Mouse (Mus musculus) CH12.LX (cell line): ENCODE data around the gene Nexn. TPM values are rescaled to one million over a fixed set of nuclear protein-coding genes. Genes with fewer than 3 reads are reported as not detected.

Experiments used
- DNase-seq: peaks from one replicate; pipeline ENCODE4 v3.0.0-alpha.2; 2013; ENCODE audit errors: extremely low read depth
- H3K27ac ChIP-seq: 2 replicates; pipeline ENCODE4 v1.5.1; 2012; ENCODE audit warnings: low read depth, mild to moderate bottlenecking, control low read depth, moderate library complexity; ENCODE audit not compliant: insufficient read depth
- H3K27me3 ChIP-seq: replicated peaks from 2 replicates; pipeline ENCODE3; 2012; ENCODE audit warnings: inconsistent platforms
- H3K36me3 ChIP-seq, 2 experiments: replicated peaks in 1 of 2; 2 replicates each; pipeline versions ENCODE3 to v1.6.1; 2012; ENCODE audit warnings: inconsistent platforms in 1 of 2, low read length in 1 of 2, mild to moderate bottlenecking in 1 of 2, mixed read lengths in 1 of 2, moderate library complexity in 1 of 2; ENCODE audit not compliant: control insufficient read depth in 1 of 2, insufficient read depth in 1 of 2
- H3K4me1 ChIP-seq, 2 experiments: 2 replicates each; pipeline ENCODE4 v1.6.1; 2012; ENCODE audit warnings: inconsistent platforms in 1 of 2, moderate library complexity in 1 of 2; ENCODE audit not compliant: insufficient read depth in 2 of 2, control insufficient read depth in 1 of 2
- H3K4me2 ChIP-seq: 2 replicates; pipeline ENCODE4 v1.6.1; 2012; ENCODE audit warnings: low read depth, mild to moderate bottlenecking, control low read depth; ENCODE audit not compliant: poor library complexity, insufficient read depth, severe bottlenecking
- H3K4me3 ChIP-seq, 3 experiments: fragments of 150-350 bp in 1 of 3; sonication (generic) in 1 of 3; replicated peaks in 1 of 3; 2 replicates each; pipeline versions ENCODE3 to v1.5.1; 2011 to 2012; ENCODE audit warnings: low read depth in 2 of 3, low read length in 2 of 3, mild to moderate bottlenecking in 2 of 3, moderate library complexity in 2 of 3, control low read depth in 1 of 3, improper control_type of control experiment in 1 of 3, inconsistent platforms in 1 of 3, mixed read lengths in 1 of 3; ENCODE audit not compliant: poor library complexity in 1 of 3
- H3K79me2 ChIP-seq: replicated peaks from 2 replicates; pipeline ENCODE4 v1.6.1; 2012; ENCODE audit warnings: mild to moderate bottlenecking, moderate library complexity; ENCODE audit not compliant: control insufficient read depth, poor library complexity, insufficient read depth, severe bottlenecking; ENCODE audit errors: extremely low read depth
- H3K9ac ChIP-seq: 2 replicates; pipeline ENCODE4 v1.6.1; 2012; ENCODE audit warnings: low read depth, mild to moderate bottlenecking, control low read depth, moderate library complexity; ENCODE audit not compliant: insufficient read depth
- H3K9me3 ChIP-seq: replicated peaks from 2 replicates; pipeline ENCODE3; 2012; ENCODE audit warnings: low read length, inconsistent platforms, mixed read lengths
- BHLHE40 ChIP-seq: IDR thresholded peaks from 2 replicates; pipeline ENCODE4 v1.6.1; 2011; ENCODE audit warnings: mild to moderate bottlenecking, low read depth, low read length, improper control_type of control experiment
- CHD2 ChIP-seq: IDR thresholded peaks from 2 replicates; pipeline ENCODE4 v1.6.1; 2011; ENCODE audit warnings: low read length, improper control_type of control experiment
- CTCF ChIP-seq, 2 experiments: IDR thresholded peaks in 1 of 2; conservative IDR thresholded peaks in 1 of 2; 2 replicates each; pipeline ENCODE4 v1.5.1; 2011 to 2012; ENCODE audit warnings: low read depth in 2 of 2, low read length in 2 of 2, improper control_type of control experiment in 1 of 2, inconsistent platforms in 1 of 2, mild to moderate bottlenecking in 1 of 2, moderate library complexity in 1 of 2
- EP300 ChIP-seq: IDR thresholded peaks from 2 replicates; pipeline ENCODE4 v1.6.1; 2011; ENCODE audit warnings: low read length, improper control_type of control experiment
- IRF4 ChIP-seq: IDR thresholded peaks from 2 replicates; pipeline ENCODE4 v1.6.1; 2014; ENCODE audit warnings: low read depth, mild to moderate bottlenecking, inconsistent platforms, low read length, improper control_type of control experiment
- JUN ChIP-seq: IDR thresholded peaks from 2 replicates; pipeline ENCODE4 v1.6.1; 2011; ENCODE audit warnings: low read depth, mild to moderate bottlenecking, low read length, improper control_type of control experiment, moderate library complexity; ENCODE audit not compliant: insufficient read depth
- MXI1 ChIP-seq: IDR thresholded peaks from 2 replicates; pipeline ENCODE4 v1.6.1; 2011; ENCODE audit warnings: mild to moderate bottlenecking, low read depth, low read length, improper control_type of control experiment
- NELFE ChIP-seq: IDR thresholded peaks from 2 replicates; pipeline ENCODE4 v1.6.1; 2011; ENCODE audit warnings: low read depth, low read length, improper control_type of control experiment
- SIN3A ChIP-seq: IDR thresholded peaks from 2 replicates; pipeline ENCODE4 v1.6.1; 2012; ENCODE audit warnings: low read length, improper control_type of control experiment, inconsistent platforms
- TBP ChIP-seq: conservative IDR thresholded peaks from 2 replicates; pipeline ENCODE4 v1.6.1; 2011; ENCODE audit warnings: low read depth, low read length, improper control_type of control experiment
- UBTF ChIP-seq: IDR thresholded peaks from 2 replicates; pipeline ENCODE4 v1.6.1; 2012; ENCODE audit warnings: low read depth, mild to moderate bottlenecking, inconsistent platforms, low read length, improper control_type of control experiment, moderate library complexity
- ZC3H11A ChIP-seq: IDR thresholded peaks from 2 replicates; pipeline ENCODE4 v1.6.1; 2012; ENCODE audit warnings: low read depth, mild to moderate bottlenecking, inconsistent platforms, low read length, improper control_type of control experiment
- ZNF384 ChIP-seq: IDR thresholded peaks from 2 replicates; pipeline ENCODE4 v1.6.1; 2012; ENCODE audit warnings: low read depth, low read length, improper control_type of control experiment, inconsistent platforms
- dilution Hi-C: fragments of 300-500 bp; cut with MboI; formaldehyde crosslinking; loops from 2 replicates; pipeline ENCODE4 v1.14.3; 2020; ENCODE audit warnings: low sequenced_read_pairs; ENCODE audit not compliant: extremely low pct_unique_long_range_greater_than_20kb, extremely low pct_ligation_motif_present
- in situ Hi-C: fragments of 300-500 bp; cut with MboI; formaldehyde crosslinking; loops from 3 replicates; pipeline ENCODE4 v1.14.3; 2019; ENCODE audit warnings: low sequenced_read_pairs, low pct_ligation_motif_present, low pct_unique_long_range_greater_than_20kb, mixed read lengths
- polyA plus RNA-seq: library from polyadenylated mRNA; unstranded; fragments of >175 nt; gene quantifications from 2 replicates; pipeline ENCODE4 v1.2.1, GENCODE M21; 2012; ENCODE audit warnings: low read depth; ENCODE audit not compliant: insufficient read length
- total RNA-seq, 2 experiments: library from RNA; depleted of rRNA; stranded (reverse); fragments of 300-350 nt in 1 of 2; fragments of >200 nt in 1 of 2; gene quantifications; 2 replicates each; pipeline ENCODE4 v1.2.3; 2012 to 2014

Nexn gene
- total and polyA plus RNA-seq, 3 experiments = 0.08 to 0.17 TPM; not detected in 1

DNA sequence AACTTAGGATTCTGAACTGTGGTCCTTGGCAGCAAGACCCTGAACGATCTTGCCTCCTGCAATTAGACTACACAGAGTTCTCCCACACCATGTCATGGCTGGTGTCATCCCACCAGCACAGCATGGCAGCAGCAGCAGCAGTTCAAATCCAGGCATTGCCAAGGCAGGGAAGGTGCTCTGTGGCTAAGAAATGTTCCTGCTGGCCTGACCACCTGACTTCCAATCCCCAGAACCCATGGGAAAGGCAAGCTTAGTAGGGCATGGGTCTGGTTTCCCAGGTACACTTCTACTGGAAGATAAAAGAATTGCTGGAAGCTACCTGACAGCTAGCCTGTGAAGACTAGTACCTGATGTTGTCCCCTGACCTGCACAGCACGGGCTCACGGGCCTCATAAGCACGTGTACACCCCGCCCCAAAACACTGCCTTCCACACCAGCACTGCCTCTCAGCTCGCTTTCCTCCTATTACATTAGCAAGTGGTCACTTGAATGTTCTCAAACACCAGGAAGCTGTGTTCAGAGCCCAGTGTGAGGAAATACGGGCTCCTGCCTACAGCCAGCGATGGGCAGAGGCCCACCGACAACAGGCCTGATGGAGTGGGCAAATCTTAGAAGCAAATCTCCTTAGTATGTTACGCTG lies 5.0 kb upstream of the Nexn start:
- in situ Hi-C loops (loop anchor here (25.0 kb wide), 1 partner anchor 466 kb away; no protein-coding TSS in a partner anchor), dilution Hi-C loops (no loop called here)
- H3K4me1 ChIP-seq = no peaks in the 10 kb centered on the region
- H3K36me3 ChIP-seq = peaks cover 19 to 44% of the 10 kb centered on the region in 2 experiments
- no peak for DNase-seq
- no peak overlapping the region for H3K9ac ChIP-seq
- H3K4me2 ChIP-seq = no peak overlapping the region
- no peaks in the 10 kb centered on the region for H3K79me2 ChIP-seq
- TF ChIP-seq ZNF384 = no peak
- no peak for TF ChIP-seq CTCF (conservative IDR thresholded peaks at IDR 0.05 in 1 of 2, IDR thresholded peaks at IDR 0.05 in 1 of 2; ENCODE audit: low read depth in 2 of 2, low read length in 2 of 2)
- no peak for TF ChIP-seq EP300
- TF ChIP-seq MXI1 = no peak
- no peak for TF ChIP-seq SIN3A
- TF ChIP-seq BHLHE40 = no peak
- no peak for TF ChIP-seq CHD2
- TF ChIP-seq UBTF = no peak
- H3K9me3 ChIP-seq = no peaks in the 10 kb centered on the region
- H3K27ac ChIP-seq = no peak overlapping the region
- H3K4me3 ChIP-seq = no peak overlapping the region
- no peaks in the 10 kb centered on the region for H3K27me3 ChIP-seq

DNA sequence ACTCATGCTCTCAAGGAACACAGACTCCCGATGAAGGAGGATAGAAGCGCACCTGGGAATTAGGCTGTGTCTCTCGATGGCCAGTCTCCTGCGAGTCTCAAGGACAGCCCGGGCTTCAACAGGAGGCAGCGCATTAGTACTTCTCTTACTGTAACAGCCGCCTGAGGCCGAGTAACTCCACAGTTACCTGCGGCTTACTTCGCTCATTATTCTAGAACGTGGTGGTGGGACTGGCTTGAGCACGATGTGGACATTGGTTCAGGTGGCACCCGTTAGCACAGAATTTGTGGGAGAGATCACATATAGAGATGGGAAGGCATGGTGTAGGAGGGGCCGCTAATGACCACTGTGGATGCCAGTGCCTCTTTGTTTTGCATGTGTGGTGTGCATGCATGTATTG lies 1.9 kb upstream of the Nexn start:
- no peak overlapping the region for H3K4me2 ChIP-seq
- no peak overlapping the region for H3K4me3 ChIP-seq
- H3K4me1 ChIP-seq = no peaks in the 10 kb centered on the region
- in situ Hi-C loops (loop anchor here (25.0 kb wide), 1 partner anchor 469 kb away; no protein-coding TSS in a partner anchor), dilution Hi-C loops (no loop called here)
- H3K36me3 ChIP-seq = peaks cover 6 to 25% of the 10 kb centered on the region in 2 experiments
- H3K9me3 ChIP-seq = no peaks in the 10 kb centered on the region
- no peaks in the 10 kb centered on the region for H3K79me2 ChIP-seq
- TF ChIP-seq ZC3H11A = no peak
- TF ChIP-seq TBP = no peak
- no peak for TF ChIP-seq IRF4
- H3K27me3 ChIP-seq = no peaks in the 10 kb centered on the region
- H3K27ac ChIP-seq = no peak overlapping the region
- DNase-seq = no peak
- no peak overlapping the region for H3K9ac ChIP-seq

DNA sequence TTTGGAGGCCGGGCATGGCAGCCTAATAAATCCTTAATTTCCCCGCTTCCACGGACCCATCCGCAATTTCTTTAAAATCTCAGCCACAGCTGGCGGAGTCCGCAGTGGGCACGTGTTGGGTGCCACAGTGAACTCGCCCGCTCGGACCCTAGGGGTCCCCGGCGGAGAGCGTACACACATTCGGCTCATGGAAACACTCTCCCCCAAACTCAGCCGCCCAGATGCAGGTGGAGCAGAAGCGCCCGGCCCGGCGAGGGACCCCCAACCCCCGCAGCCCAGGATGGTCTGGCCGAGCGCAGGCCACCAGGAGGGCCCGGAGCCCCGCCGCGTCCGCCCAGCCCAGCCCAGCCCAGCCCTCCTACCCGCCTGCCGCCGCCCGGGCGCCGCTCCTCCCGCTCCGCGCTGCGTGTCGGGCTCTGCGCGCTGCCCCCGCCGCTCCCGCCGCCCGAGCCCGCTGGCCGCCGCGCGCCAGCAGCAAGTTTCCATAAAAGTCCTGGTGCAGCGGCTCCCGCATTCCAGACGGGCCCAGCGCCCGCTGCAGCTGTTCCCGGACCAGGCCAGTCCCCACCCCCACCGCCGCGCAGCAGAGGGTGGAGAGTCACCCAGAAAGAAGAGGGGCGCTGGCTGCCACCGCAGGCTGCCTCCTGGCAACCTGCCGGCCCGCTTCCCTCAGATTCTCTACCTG lies 657 bp downstream of the Nexn start:
- TF ChIP-seq JUN (no peak), IRF4 (no peak), NELFE (no peak), CTCF (conservative IDR thresholded peaks at IDR 0.05 in 1 of 2, IDR thresholded peaks at IDR 0.05 in 1 of 2; ENCODE audit: low read depth in 2 of 2, low read length in 2 of 2) (no peak)
- no peaks in the 10 kb centered on the region for H3K9me3 ChIP-seq
- no peak for DNase-seq
- H3K4me2 ChIP-seq = no peak overlapping the region
- peaks cover 0 to 2% of the 10 kb centered on the region in 2 experiments; a peak in 1 of 4 replicates for H3K4me1 ChIP-seq
- no peak overlapping the region for H3K4me3 ChIP-seq
- no peaks in the 10 kb centered on the region for H3K27me3 ChIP-seq
- in situ Hi-C loops (loop anchor here (25.0 kb wide), 1 partner anchor 472 kb away; no protein-coding TSS in a partner anchor), dilution Hi-C loops (no loop called here)
- H3K79me2 ChIP-seq = no peaks in the 10 kb centered on the region
- H3K27ac ChIP-seq = no peak overlapping the region
- H3K9ac ChIP-seq = no peak overlapping the region
- peaks cover 0 to 5% of the 10 kb centered on the region in 2 experiments for H3K36me3 ChIP-seq
